Mouse (Mus musculus): ENCODE data around the gene Cenpu. TPM values are rescaled to one million over a fixed set of nuclear protein-coding genes. Genes with fewer than 3 reads are reported as not detected.
"Not testable (repeated sequence)": the region's sequence is repeated elsewhere in the genome, so short reads cannot be mapped to it uniquely, and the experiment has no call there.

The Cenpu gene
- total RNA-seq, 2 experiments from 2014 or later = 2.1 to 2.5 TPM

GRCm38 (mm10) chr8:46550058-46550457 is 1.8 kb upstream of the Cenpu start:
- no peak for DNase-seq

GRCm38 (mm10) chr8:46551029-46551428 is 799 bp upstream of the Cenpu start:
- no peak for DNase-seq

- no peak for DNase-seq
These were observed 575 bp downstream of the Cenpu start for GRCm38 (mm10) chr8:46552441-46552765.

- DNase-seq = peak; percentile 50
These were observed 7.6 kb downstream of the Cenpu start for GRCm38 (mm10) chr8:46559428-46559827.

- DNase-seq = no peak
These were observed 10.5 kb downstream of the Cenpu start for GRCm38 (mm10) chr8:46562333-46562732.

- DNase-seq = no peak
These were observed 15.2 kb downstream of the Cenpu start for GRCm38 (mm10) chr8:46566914-46567529.

- DNase-seq = no peak
These were observed 16.1 kb downstream of the Cenpu start for GRCm38 (mm10) chr8:46567946-46568345.

GRCm38 (mm10) chr8:46568942-46569341 is 17.1 kb downstream of the Cenpu start:
- no peak for DNase-seq

GRCm38 (mm10) chr8:46569659-46570441 is 18.0 kb downstream of the Cenpu start:
- DNase-seq = no peak

GRCm38 (mm10) chr8:46570673-46571072 is 18.8 kb downstream of the Cenpu start:
- DNase-seq = no peak

- no peak for DNase-seq
These were observed 21.6 kb downstream of the Cenpu start for GRCm38 (mm10) chr8:46573446-46573845.

GRCm38 (mm10) chr8:46573964-46574363 is 22.1 kb downstream of the Cenpu start:
- no peak for DNase-seq

- DNase-seq = no peak
These were observed 27.0 kb downstream of the Cenpu start for GRCm38 (mm10) chr8:46578794-46579193.

- not testable (repeated sequence) for DNase-seq
These were observed 32.5 kb downstream of the Cenpu start for GRCm38 (mm10) chr8:46584328-46584727.

- DNase-seq = no peak
These were observed 33.7 kb downstream of the Cenpu start for GRCm38 (mm10) chr8:46585576-46585975.

- no peak for DNase-seq
These were observed 36.1 kb downstream of the Cenpu start for GRCm38 (mm10) chr8:46587911-46588310.

- no peak for DNase-seq
These were observed 36.8 kb downstream of the Cenpu start for GRCm38 (mm10) chr8:46588663-46589062.

GRCm38 (mm10) chr8:46593067-46593466 is 41.2 kb downstream of the Cenpu start:
- no peak for DNase-seq

- no peak for DNase-seq
These were observed 41.9 kb downstream of the Cenpu start for GRCm38 (mm10) chr8:46593772-46594171.

GRCm38 (mm10) chr8:46595593-46595992 is 43.8 kb downstream of the Cenpu start:
- no peak for DNase-seq

GRCm38 (mm10) chr8:46596530-46596929 is 44.7 kb downstream of the Cenpu start:
- no peak for DNase-seq

- DNase-seq = no peak
These were observed 45.6 kb downstream of the Cenpu start for GRCm38 (mm10) chr8:46597411-46597810.

GRCm38 (mm10) chr8:46598114-46598513 is 46.3 kb downstream of the Cenpu start:
- no peak for DNase-seq

GRCm38 (mm10) chr8:46598753-46599152 is 46.9 kb downstream of the Cenpu start:
- DNase-seq = no peak
